Mouse (Mus musculus): Measurements from ENCODE around the gene Jph3.

DNA sequence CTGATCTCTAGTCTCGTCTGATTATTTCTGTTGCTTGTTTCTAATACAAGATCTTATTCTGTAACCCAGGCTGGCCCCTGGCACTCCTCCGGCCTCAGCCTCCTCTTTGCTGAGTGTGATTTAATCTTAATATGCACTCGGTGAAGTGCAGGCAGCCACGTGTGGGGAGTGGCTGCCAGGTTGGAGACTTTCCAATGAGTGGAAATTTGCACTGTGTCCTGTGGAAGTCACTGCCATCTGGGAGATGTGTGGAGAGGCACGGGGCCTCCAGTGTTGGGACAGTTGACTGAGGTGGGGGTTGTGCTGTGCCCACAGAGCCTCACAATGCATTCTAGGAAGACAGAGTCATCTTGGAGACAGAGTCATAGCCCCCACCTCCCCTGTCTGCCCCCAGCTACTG lies 53.1 kb downstream of the Jph3 start:
- TF ChIP-seq CTCF (IDR thresholded peaks at IDR 0.05; ENCODE audit: low read depth, low read length) (no peak), POLR2A (IDR thresholded peaks at IDR 0.05; ENCODE audit: extremely low read depth, insufficient read depth, low read length) (no peak)

Data from liver, adult 2 months (tissue).